Mouse (Mus musculus) neural tube, embryonic 13.5 days (tissue): ENCODE data around the gene Inhbb. TPM values are rescaled to one million over a fixed set of nuclear protein-coding genes. Genes with fewer than 3 reads are reported as not detected.

ENCODE experiments used
- ATAC-seq: fragments of 200-750 bp; cut with Nextera tagmentation; 2 replicates; pipeline ENCODE4 v1.8.0; 2017; ENCODE audit warnings: low read depth, mild to moderate bottlenecking, moderate TSS enrichment, moderate library complexity
- H3K27ac ChIP-seq: fragments of 300-500 bp; sonication (generic); replicated peaks from 2 replicates; pipeline ENCODE4 v1.5.1; 2015; ENCODE audit warnings: moderate library complexity, mild to moderate bottlenecking, inconsistent platforms
- H3K27me3 ChIP-seq: fragments of 300-500 bp; sonication (generic); 2 replicates; pipeline ENCODE4 v1.6.1; 2015; ENCODE audit warnings: mild to moderate bottlenecking, inconsistent platforms
- H3K36me3 ChIP-seq: fragments of 300-500 bp; sonication (generic); 2 replicates; pipeline ENCODE4 v1.6.1; 2015; ENCODE audit warnings: mild to moderate bottlenecking, inconsistent platforms
- H3K4me1 ChIP-seq: fragments of 300-500 bp; sonication (generic); replicated peaks from 2 replicates; pipeline ENCODE4 v1.6.1; 2015; ENCODE audit warnings: inconsistent platforms
- H3K4me2 ChIP-seq: fragments of 300-500 bp; sonication (generic); 2 replicates; pipeline ENCODE4 v1.6.1; 2015; ENCODE audit warnings: inconsistent platforms, mild to moderate bottlenecking, moderate library complexity
- H3K4me3 ChIP-seq: fragments of 300-500 bp; sonication (generic); 2 replicates; pipeline ENCODE4 v1.5.1; 2015; ENCODE audit warnings: mild to moderate bottlenecking, inconsistent platforms
- H3K9ac ChIP-seq: fragments of 300-500 bp; sonication (generic); 2 replicates; pipeline ENCODE4 v1.6.1; 2015; ENCODE audit warnings: moderate library complexity, mild to moderate bottlenecking, inconsistent platforms
- H3K9me3 ChIP-seq: fragments of 300-500 bp; sonication (generic); 2 replicates; pipeline ENCODE4 v1.6.1; 2016; ENCODE audit warnings: inconsistent platforms
- WGBS: fragments of 180-500 bp; shearing (Covaris S2); methylation state at CpG from one replicate; pipeline ENCODE4 v1.1.7; 2015; 5-methylcytosine and 5-hydroxymethylcytosine counted together
- polyA plus RNA-seq: library from polyadenylated mRNA; unstranded; fragments of >200 nt; fragmentation: Nextera tagmentation; extraction: Ambion mirVana; gene quantifications from 2 replicates; pipeline ENCODE4 v1.2.1, GENCODE M21; 2015

Gene Inhbb
- polyA plus RNA-seq, result 2.4 and 2.7 TPM in 2 replicates

DNA sequence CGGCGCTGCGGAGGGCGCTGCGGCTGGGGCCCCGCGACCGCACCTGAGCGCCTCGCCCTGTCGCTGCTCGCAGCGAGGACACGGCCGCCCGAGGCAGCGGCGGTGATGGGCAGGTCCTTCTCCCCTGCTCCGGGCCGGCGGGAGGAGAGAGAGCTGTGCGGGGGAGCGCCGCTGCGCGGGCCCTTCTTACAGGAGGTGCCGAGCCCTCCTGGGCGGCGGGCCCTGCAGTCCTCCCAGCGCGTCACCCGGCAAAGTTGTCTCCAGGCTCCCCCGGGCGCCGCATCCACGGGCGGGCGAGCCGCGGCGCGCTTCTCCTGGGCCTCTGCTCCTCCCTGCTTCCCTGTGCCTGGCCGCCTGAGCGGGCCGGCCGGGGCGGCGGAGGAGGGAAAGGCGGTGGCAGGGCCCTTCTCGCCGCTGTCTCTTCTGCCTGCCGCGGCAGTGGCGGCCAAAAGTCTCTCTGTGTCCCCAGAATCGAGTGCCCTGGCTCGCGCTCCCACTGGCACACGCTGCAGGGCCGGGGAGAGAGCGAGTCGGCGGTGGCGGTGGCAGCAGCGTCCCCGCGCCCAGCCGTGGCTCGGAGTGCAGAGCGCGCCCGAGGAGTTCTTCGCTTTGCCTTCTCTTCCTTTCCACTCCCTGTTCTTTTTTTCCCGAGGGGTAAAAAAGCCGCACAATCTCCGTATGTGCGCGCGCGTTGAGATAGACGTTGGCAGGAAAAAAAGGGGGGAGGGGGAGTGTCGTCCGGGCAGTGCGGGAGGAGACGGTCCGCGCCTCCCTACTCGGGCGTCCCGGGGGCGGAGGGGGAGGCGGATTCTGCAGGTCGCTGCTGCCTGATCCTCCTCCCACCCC lies at the start of gene Inhbb:
Gene Inhbb (minus strand): TSS at position 673 of the 846 bp plus-strand sequence.
- ATAC-seq, result peak; percentile 38
- H3K9me3 ChIP-seq, result no peaks in the 10 kb centered on the region
- H3K27ac ChIP-seq, result peak within 1 kb of the TSS; percentile 79
- H3K4me3 ChIP-seq, result peak within 1 kb of the TSS; percentile 65
- H3K36me3 ChIP-seq, result no peaks in the 10 kb centered on the region
- H3K4me1 ChIP-seq, result peaks cover 65% of the 10 kb centered on the region
- peaks cover 85% of the 10 kb centered on the region for H3K27me3 ChIP-seq
- peak within 1 kb of the TSS; percentile 78 for H3K9ac ChIP-seq
- H3K4me2 ChIP-seq, result peak within 1 kb of the TSS; percentile 98
- WGBS, result under 1% methylated on average over 62 of the region's 92 CpGs

GRCm38 (mm10) chr1:119463386-119463785 lies 41.3 kb upstream of the Inhbb start:
- H3K4me1 ChIP-seq, result no peaks in the 10 kb centered on the region
- peaks cover 10% of the 10 kb centered on the region; the same call in 1 of the 2 replicates for H3K27me3 ChIP-seq
- no peak for ATAC-seq
- no peak overlapping the region for H3K4me3 ChIP-seq
- H3K27ac ChIP-seq, result no peak overlapping the region
- no peaks in the 10 kb centered on the region for H3K36me3 ChIP-seq
- H3K9ac ChIP-seq, result no peak overlapping the region
- H3K4me2 ChIP-seq, result no peak overlapping the region
- H3K9me3 ChIP-seq, result no peaks in the 10 kb centered on the region
- WGBS, result 47% methylated on average over 2 of the region's 2 CpGs

GRCm38 (mm10) chr1:119460062-119460461 lies 38.0 kb upstream of the Inhbb start:
- Histone ChIP-seq H3K36me3 (no peaks in the 10 kb centered on the region), H3K4me1 (peaks cover 19% of the 10 kb centered on the region)
- 72% methylated on average over 2 of the region's 2 CpGs for WGBS

GRCm38 (mm10) chr1:119457993-119458605 lies 36.1 kb upstream of the Inhbb start:
- peak; percentile 34; the same call in 1 of the 2 replicates for ATAC-seq
- Histone ChIP-seq H3K36me3 (no peaks in the 10 kb centered on the region), H3K9me3 (no peaks in the 10 kb centered on the region), H3K27ac (no peak overlapping the region), H3K4me3 (no peak overlapping the region), H3K4me1 (peaks cover 25% of the 10 kb centered on the region), H3K9ac (no peak overlapping the region), H3K27me3 (peaks cover 26% of the 10 kb centered on the region; the same call in 1 of the 2 replicates), H3K4me2 (0 out of 2 replicates have a peak overlapping the region, but pooled peaks have one; percentile 22)
- WGBS, result 15% methylated on average over 10 of the region's 10 CpGs

More at GRCm38 (mm10) chr1:119460062-119460461, 38.0 kb upstream of the Inhbb start:
- Histone ChIP-seq H3K9me3 (no peaks in the 10 kb centered on the region), H3K27ac (no peak overlapping the region), H3K4me3 (no peak overlapping the region), H3K4me2 (no peak overlapping the region), H3K9ac (no peak overlapping the region), H3K27me3 (peaks cover 20% of the 10 kb centered on the region; the same call in 1 of the 2 replicates)
- no peak for ATAC-seq

DNA sequence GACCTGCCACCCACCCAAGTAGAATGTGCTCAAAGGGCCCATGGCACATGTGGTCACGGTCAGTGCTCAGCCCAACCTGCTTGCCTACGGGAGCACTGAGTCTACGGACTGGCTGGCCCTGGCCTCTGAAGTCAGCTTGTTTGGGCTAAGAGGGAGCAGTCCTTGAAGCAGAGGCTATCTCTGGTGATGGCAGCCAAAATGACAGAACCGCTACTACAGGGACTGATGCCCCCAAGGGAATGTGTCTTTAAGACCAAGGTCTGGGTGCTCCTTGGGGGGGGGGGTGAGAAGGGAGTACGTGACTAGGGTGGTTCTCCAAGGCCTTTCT lies 35.4 kb upstream of the Inhbb start:
- ATAC-seq, result peak; percentile 36; the same call in 1 of the 2 replicates
- 47% methylated on average over 5 of the region's 5 CpGs for WGBS

GRCm38 (mm10) chr1:119456671-119457527 lies 34.9 kb upstream of the Inhbb start:
- Histone ChIP-seq H3K4me3 (no peak overlapping the region), H3K36me3 (no peaks in the 10 kb centered on the region), H3K4me2 (peak overlapping the region; percentile 36), H3K27me3 (peaks cover 24% of the 10 kb centered on the region; the same call in 1 of the 2 replicates), H3K9me3 (no peaks in the 10 kb centered on the region), H3K9ac (peak overlapping the region; percentile 31; the same call in 1 of the 2 replicates), H3K27ac (no peak overlapping the region; the same call in 1 of the 2 replicates), H3K4me1 (peaks cover 25% of the 10 kb centered on the region)
- ATAC-seq, result peak; percentile 48; the same call in 1 of the 2 replicates
- 22% methylated on average over 19 of the region's 19 CpGs for WGBS

More for the DNA sequence above, 35.4 kb upstream of the Inhbb start:
- Histone ChIP-seq H3K9ac (no peak overlapping the region), H3K4me3 (no peak overlapping the region), H3K4me2 (peak overlapping the region; percentile 36; the same call in 1 of the 2 replicates), H3K36me3 (no peaks in the 10 kb centered on the region), H3K9me3 (no peaks in the 10 kb centered on the region), H3K27ac (no peak overlapping the region; the same call in 1 of the 2 replicates), H3K4me1 (peaks cover 25% of the 10 kb centered on the region), H3K27me3 (peaks cover 26% of the 10 kb centered on the region; the same call in 1 of the 2 replicates)

- 54% methylated on average over 3 of the region's 4 CpGs for WGBS
- ATAC-seq, result no peak
Observed at GRCm38 (mm10) chr1:119453731-119454130, 31.7 kb upstream of the Inhbb start.

GRCm38 (mm10) chr1:119451417-119451816 lies 29.4 kb upstream of the Inhbb start:
- no peak overlapping the region for H3K4me3 ChIP-seq
- no peaks in the 10 kb centered on the region for H3K9me3 ChIP-seq
- H3K36me3 ChIP-seq, result no peaks in the 10 kb centered on the region
- no peak overlapping the region for H3K27ac ChIP-seq
- 0 out of 2 replicates have a peak, but pooled peaks cover 12% of the 10 kb centered on the region for H3K27me3 ChIP-seq
- no peak overlapping the region for H3K4me2 ChIP-seq
- peaks cover 8% of the 10 kb centered on the region for H3K4me1 ChIP-seq
- no peak for ATAC-seq
- H3K9ac ChIP-seq, result no peak overlapping the region
- WGBS, result 63% methylated on average over 10 of the region's 10 CpGs

More at GRCm38 (mm10) chr1:119453731-119454130, 31.7 kb upstream of the Inhbb start:
- no peak overlapping the region for H3K9ac ChIP-seq
- H3K27ac ChIP-seq, result no peak overlapping the region
- H3K27me3 ChIP-seq, result 0 out of 2 replicates have a peak, but pooled peaks cover 16% of the 10 kb centered on the region
- H3K4me2 ChIP-seq, result no peak overlapping the region
- H3K36me3 ChIP-seq, result no peaks in the 10 kb centered on the region
- no peaks in the 10 kb centered on the region for H3K9me3 ChIP-seq
- H3K4me1 ChIP-seq, result peaks cover 25% of the 10 kb centered on the region
- H3K4me3 ChIP-seq, result no peak overlapping the region

GRCm38 (mm10) chr1:119450651-119451345 lies 28.8 kb upstream of the Inhbb start:
- ATAC-seq, result no peak
- peaks cover 6% of the 10 kb centered on the region; the same call in 1 of the 2 replicates for H3K4me1 ChIP-seq
- WGBS, result 85% methylated on average over 10 of the region's 10 CpGs

DNA sequence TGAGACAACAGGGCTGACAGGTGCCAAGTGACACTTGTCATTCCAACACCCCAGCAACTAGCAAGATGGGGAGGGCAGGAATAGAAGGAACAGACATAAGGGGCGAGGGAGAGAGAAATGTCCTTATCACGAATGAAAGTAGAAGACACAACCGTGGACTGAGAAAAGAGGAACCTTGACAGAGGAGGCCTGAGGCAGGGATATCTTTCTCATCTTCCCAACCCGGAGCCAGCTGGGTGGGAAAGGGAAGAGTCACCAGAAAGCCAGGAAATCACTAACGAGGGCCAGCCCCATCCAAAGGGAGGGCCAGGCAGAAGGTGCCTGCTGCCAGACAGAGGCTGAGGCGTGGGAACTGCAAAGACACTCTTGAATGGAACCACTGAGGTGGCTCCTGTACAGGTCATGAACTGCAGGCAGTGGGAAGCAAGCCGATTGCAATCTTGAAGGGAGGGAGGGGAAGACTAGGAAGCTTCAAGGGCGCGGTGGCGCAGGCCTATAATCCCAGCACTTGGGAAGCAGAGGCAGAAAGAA lies 24.8 kb upstream of the Inhbb start:
- H3K27ac ChIP-seq, result no peak overlapping the region
- no peaks in the 10 kb centered on the region for H3K36me3 ChIP-seq
- no peak overlapping the region for H3K4me2 ChIP-seq
- no peaks in the 10 kb centered on the region for H3K4me1 ChIP-seq
- ATAC-seq, result no peak
- H3K4me3 ChIP-seq, result no peak overlapping the region
- H3K27me3 ChIP-seq, result no peaks in the 10 kb centered on the region
- 70% methylated on average over 10 of the region's 10 CpGs for WGBS
- H3K9ac ChIP-seq, result no peak overlapping the region
- no peaks in the 10 kb centered on the region for H3K9me3 ChIP-seq

More at GRCm38 (mm10) chr1:119450651-119451345, 28.8 kb upstream of the Inhbb start:
- Histone ChIP-seq H3K27ac (no peak overlapping the region), H3K4me3 (no peak overlapping the region), H3K9ac (no peak overlapping the region), H3K36me3 (no peaks in the 10 kb centered on the region), H3K27me3 (0 out of 2 replicates have a peak, but pooled peaks cover 7% of the 10 kb centered on the region), H3K9me3 (no peaks in the 10 kb centered on the region), H3K4me2 (no peak overlapping the region)
